Mouse (Mus musculus): ENCODE measurements around the gene Gm10491.
A peak's percentile ranks its signal among the peaks of the same experiment; 100 is the strongest.

The Gm10491 gene

DNA sequence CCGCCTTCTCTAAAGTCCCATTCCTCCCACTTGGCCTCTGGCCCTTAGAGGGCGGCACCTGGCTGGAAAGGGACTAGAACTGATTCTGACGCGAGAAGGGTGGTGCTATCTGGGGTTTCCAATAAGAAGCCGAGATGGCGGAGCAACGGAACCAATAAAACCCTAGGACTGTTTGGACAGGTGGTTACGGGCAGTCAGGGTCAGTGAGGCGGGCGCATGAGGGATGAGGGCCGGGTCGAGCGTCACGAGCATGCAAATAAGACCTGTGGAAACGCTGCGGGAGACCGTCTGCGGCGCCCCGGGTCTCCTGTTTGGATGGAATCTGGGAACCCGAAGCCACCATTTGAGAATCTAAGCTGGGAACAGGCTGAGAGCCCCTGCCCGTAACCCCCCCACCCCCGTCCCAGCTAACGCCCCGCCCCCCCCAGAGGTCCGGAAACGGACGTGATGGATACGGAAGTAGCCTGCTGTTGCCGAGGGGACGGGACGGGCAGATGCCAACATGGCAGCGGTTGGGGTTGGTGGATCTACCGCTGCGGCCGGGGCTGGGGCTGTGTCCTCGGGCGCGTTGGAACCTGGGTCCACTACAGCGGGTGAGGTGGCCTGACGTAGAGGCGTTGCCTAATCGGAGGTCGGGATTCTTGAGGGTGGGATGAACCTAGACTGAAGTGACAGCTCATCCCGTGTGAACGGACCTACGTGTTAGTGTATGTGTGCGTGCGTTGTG is 23.6 kb downstream of the Gm10491 start, which contains the start of gene Slc35a2:
TSS of gene Slc35a2 (plus strand) at position 188 of the 727 bp plus-strand sequence.
- DNase-seq (ENCODE audit: extremely low read depth, low read depth, low spot score), result peak; percentile 64

DNA sequence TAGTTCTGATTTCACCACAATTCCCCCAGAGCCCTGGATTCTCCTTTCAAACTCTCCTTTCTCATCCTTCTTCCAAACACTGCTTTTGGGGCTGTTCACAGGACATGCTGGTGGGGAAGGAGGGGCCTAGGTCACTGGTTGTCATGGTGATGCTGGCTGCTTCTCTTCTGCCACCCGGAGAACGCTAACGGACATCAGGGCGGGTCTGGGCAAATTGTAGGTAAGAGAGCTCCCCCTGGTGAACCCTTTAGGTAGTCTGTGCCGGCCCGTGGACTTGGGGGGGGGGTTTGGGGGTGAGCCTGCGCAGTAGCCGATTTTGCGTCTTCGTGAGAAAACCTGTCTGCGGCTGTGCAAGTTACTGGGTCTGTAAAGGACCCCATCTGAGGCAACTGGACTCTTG is 27.8 kb downstream of the Gm10491 start:
- no peak for DNase-seq (ENCODE audit: extremely low read depth, low read depth, low spot score)

DNA sequence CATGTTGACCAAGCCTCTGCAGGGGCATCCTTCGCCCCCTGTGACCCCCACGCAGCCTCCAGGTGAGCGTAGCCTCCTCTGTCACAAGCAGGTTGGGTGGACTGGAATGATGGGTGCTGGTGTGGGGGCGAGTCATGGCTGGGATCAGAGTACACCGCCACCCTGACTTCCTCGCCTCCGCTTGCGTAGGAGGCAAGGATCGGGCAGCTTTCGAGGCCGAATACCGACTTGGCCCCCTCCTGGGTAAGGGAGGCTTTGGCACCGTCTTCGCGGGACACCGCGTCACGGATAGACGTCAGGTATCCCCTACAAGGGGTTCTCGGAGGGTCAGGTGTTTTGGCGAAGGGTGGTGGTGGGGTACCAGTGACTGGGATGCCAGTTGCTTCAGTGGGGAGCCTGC is 29.1 kb downstream of the Gm10491 start:
- DNase-seq (ENCODE audit: extremely low read depth, low read depth, low spot score), result no peak

DNA sequence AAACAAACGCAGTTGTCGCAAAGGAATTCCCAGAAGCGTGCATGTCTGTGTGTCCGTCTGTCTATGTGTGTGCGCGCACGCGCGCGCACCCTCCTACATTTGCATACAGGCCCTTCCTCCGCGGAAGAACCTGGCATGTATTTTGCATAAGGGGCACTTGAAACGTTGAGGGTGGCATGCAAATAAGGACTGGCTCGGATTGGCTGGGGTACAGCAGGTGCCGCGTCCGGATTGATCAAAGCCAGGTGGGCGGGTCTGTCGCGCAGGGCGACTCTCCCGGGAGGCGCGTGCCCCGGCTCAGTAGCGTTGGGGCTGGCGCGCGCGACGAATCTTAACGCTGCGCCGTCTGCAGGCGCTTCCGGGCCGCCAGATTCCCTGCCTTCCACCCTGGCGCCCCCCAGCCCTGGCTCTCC is 29.6 kb downstream of the Gm10491 start, which contains the start of gene Pim2:
TSS of gene Pim2 (plus strand) at position 256 of the 413 bp plus-strand sequence.
- DNase-seq (ENCODE audit: extremely low read depth, low read depth, low spot score), result peak; percentile 37

DNA sequence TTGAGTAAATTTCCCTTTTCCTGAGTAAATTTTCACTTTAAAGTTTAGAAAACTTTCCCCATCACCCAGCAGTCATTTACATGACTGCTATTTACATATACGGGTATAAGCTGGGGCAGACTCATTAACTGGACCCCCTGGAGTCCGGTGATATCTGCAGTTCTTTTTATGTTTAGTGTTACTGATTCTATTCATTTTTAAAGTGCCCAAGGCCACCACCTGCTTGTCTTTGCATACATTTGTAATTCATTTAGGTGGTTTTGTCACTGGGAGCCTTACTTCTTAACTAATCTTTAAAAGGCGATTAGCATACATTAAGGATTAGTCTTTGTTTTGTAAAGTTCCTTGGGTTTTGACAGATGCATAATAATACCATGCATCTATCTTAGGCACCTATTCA is 37.8 kb downstream of the Gm10491 start:
- DNase-seq (ENCODE audit: extremely low read depth, low read depth, low spot score), result no peak

DNA sequence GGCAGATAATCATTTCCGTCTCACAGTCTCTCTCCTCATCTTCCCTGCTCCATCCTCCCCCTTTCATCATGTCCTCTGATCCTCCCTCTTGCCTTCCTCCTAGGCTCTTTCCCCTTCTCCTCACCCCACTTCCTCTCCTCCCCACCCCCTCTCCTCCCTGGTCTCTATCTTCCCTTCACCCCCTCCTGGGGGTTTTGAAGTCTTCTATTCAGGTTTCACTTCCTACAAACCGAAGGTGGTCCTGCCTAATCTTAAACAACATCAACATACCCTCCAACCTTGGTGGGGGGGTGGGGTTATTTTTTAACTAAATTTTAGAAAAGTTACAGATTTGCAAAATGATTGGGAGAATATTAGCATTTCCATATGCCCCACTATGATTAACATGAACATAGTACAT is 39.1 kb downstream of the Gm10491 start:
- DNase-seq (ENCODE audit: extremely low read depth, low read depth, low spot score), result no peak

DNA sequence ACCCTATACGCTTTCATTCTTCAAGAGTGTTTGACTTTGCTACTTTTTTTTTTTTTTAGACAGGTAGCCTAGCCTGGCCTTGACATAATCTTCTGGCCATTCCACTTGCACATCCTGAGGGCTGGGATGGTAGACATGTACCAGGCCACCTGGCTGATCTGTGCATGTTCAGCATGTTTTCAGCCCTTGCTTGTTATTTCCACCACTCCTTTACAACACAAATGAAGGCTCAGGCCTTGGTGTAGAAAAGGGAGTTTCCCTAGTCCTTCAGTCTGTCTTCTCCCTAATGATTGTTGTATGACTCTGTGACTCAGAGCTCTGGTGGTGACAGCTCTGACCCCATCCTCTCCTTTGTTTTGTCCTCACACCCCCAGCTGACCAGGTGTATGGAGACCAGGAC is 40.5 kb downstream of the Gm10491 start:
- DNase-seq (ENCODE audit: extremely low read depth, low read depth, low spot score), result no peak

DNA sequence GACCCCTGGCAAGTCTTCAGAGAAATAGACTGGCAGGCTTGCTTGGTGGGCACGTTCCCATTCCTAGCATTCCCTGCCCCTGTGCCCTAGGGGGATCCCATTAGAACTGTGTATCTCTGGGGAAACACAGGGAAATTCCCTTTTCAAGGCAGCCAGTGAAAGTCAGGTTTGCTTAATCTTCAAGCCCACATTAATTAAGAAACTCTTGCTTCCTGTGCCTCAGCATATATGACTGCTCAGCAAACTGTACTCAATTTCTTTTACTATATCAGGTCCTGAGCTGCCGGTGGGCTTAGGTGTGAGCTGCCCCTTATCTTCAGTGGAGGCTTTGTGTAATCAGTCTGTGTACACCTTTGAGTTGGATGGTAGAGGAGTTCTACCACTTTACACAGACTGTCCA is 41.8 kb downstream of the Gm10491 start:
- DNase-seq (ENCODE audit: extremely low read depth, low read depth, low spot score), result no peak

DNA sequence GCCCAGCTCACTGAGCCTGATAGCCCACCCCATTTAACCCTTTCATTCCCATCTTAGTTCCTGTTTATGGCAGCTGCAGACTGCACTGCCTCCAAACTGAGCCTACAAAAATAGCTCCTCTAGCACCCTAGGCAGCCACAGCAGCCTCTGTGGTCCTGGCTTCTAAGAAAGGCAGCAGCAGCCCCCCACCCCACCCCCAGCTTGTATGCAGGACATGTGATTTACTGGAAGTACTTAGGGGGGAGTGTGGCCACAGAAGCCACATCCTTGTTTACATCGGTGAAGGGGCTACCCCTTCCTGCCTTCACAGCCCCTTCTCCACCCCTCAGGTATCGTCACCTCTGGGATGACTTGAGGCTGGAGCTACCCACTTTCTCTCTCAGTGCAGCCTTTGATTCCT is 42.3 kb downstream of the Gm10491 start:
- no peak for DNase-seq (ENCODE audit: extremely low read depth, low read depth, low spot score)

DNA sequence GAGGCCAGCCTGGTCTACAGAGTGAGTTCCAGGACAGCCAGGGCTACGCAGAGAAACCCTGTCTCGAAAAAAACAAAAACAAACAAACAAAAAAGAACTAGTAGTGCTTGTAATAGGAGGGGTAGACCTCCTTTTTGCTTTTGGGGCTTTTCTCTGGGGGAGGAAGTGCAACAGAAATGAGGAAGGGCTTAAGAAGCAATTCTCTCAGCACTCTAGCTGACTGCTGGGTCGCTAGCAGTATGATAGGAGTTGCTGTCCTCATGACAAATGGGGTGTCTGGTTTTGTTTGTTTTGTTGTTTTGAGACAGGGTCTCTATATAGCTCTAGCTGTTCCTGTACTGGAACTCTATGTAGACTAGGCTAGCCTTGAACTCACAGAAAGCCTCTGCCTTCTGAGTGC is 43.1 kb downstream of the Gm10491 start:
- DNase-seq (ENCODE audit: extremely low read depth, low read depth, low spot score), result no peak

DNA sequence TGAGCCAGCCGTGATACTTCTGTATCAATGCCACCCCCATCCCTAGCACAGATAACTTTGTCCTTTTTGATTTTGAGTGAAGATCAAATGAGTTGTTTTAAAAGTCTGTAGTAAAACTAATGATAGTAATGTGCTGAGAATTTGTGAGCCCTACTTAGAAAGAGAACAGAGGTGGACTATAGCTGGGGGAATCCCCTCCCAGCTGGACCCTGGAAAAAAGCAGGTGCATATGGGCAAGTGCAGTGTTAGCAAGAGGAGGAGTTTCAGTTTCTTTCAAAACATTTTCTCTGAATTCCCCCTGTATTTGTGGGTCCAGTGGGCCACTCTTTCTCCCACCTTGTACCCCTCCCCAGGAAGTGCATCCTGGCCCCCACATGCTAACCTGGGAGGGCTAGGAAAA is 44.5 kb downstream of the Gm10491 start:
- DNase-seq (ENCODE audit: extremely low read depth, low read depth, low spot score), result no peak

DNA sequence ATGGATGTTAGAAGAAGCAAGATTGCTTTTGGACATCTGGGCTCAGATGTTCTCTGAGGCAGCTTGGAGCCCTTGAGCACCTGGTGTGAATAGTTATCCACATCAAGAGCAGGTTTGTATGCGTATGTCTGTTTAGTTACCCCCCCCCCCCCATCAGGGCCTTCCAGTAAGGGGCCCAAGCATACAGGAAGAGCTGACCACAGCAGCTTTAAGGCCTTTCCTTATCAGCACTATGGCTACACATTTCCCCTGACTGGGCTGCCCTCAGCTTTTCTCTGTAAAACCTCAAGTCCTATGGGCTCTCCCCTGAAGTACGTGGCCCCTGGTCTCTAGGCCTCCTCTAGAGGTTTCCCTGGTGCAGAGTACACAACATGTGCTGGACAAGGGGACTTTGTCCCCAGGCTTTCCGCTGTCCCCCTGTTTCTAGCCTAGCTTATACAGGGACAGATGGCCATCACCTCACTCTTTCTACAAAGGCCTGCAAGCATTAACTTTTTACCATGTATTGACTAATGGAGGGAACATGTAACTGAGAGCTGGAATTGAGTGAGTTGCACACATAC is 48.4 kb downstream of the Gm10491 start:
- no peak for DNase-seq (ENCODE audit: extremely low read depth, low read depth, low spot score)
